Comparison of ENCODE assay signal across 14 mouse cellular contexts in the genomic region with DNA sequence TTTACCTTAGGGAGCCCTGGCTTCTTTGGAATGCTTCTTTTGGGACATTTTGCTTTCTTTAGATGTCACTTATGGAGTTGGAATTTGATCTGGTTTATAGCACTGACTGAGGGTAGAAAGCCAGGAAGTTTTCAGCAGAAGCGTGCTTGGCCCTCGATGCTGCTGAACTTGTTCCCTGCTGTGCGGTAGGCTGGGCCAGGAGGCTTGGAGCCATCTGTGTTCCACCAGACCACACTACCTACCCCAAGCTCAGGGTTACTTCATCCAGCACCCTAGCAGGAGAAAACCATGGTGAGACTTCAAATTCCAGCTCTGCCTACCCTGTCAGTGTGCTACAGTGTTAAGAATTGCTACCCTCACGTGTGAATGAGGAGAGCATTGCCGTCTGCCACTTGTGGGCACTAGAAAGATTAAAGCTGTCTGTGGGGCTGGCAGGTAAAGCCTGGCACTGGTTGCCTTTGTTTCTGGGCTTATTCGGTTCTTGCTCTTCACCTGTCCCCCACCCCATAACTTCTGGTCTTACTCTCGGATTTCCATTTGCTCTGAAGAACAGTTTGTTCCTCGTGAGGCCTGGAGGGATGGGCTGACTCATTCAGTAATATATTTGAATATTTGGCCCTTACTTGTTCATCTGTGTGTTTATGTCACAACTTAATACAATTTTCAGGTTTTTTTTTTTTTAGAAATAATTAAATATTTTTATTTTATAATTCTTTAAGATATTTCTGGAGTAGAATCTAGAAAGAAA. TPM values are rescaled to one million over a fixed set of nuclear protein-coding genes. Genes with fewer than 3 reads are reported as not detected.
DNase-seq lines count a peak whose midpoint lies in the region; ATAC-seq and TF ChIP-seq lines count a peak whose summit lies in the region.
"Had no signal": no experiment of that assay in that cellular context is flagged by ENCODE, and none has a peak within 500 bp of the region (broad histone marks: within the 10 kb centered on the region; RNA-seq: fewer than 3 reads in every experiment).

No protein-coding gene starts in this region.

- TF ChIP-seq POLR2A in heart, adult 2 months (IDR thresholded peaks at IDR 0.05; ENCODE audit: insufficient read depth, low read depth, low read length): no peak
- TF ChIP-seq POLR2A in thymus, adult 2 months (IDR thresholded peaks at IDR 0.05; ENCODE audit: control insufficient read depth, extremely low read depth, insufficient read depth, low read length, poor library complexity): no peak

- TF ChIP-seq EP300 in heart, adult 2 months (IDR thresholded peaks at IDR 0.05; ENCODE audit: insufficient read depth, low read depth, low read length): no peak

- intact Hi-C loops in heart, adult 2 months (cut with DNase I): no loop called here

- no peak overlapping the region for H3K4me2 ChIP-seq in heart, embryonic 15.5 days
- H3K4me2 ChIP-seq: kidney, embryonic 15.5 days; midbrain, embryonic 15.5 days had no signal

- no peaks in the 10 kb centered on the region for H3K36me3 ChIP-seq in heart, embryonic 15.5 days
- H3K36me3 ChIP-seq in heart, adult 2 months (ENCODE audit: control insufficient read depth, insufficient read depth, low read length): no peaks in the 10 kb centered on the region
- H3K36me3 ChIP-seq in thymus, adult 2 months (ENCODE audit: control insufficient read depth, insufficient read depth, low read length): no peaks in the 10 kb centered on the region
- H3K36me3 ChIP-seq: kidney, embryonic 15.5 days; midbrain, embryonic 15.5 days had no signal

- H3K9me3 ChIP-seq in heart, embryonic 15.5 days (replicated peaks): no peaks in the 10 kb centered on the region
- H3K9me3 ChIP-seq: kidney, embryonic 15.5 days; midbrain, embryonic 15.5 days had no signal

- H3K4me3 ChIP-seq in heart, embryonic 15.5 days: no peak overlapping the region
- H3K4me3 ChIP-seq in heart, adult 2 months: no peak overlapping the region
- H3K4me3 ChIP-seq in thymus, adult 2 months (ENCODE audit: control insufficient read depth, insufficient read depth, low read length): no peak overlapping the region
- H3K4me3 ChIP-seq: kidney, embryonic 15.5 days; layer of hippocampus, adult 2 months; midbrain, embryonic 15.5 days had no signal

- H3K27ac ChIP-seq in heart, embryonic 15.5 days: 0 out of 2 replicates have a peak overlapping the region, but pooled peaks have one; percentile 20
- H3K27ac ChIP-seq in heart, adult 2 months: no peak overlapping the region
- peak overlapping the region; percentile 68; the same call in 1 of the 2 replicates for H3K27ac ChIP-seq in thymus, adult 2 months (ENCODE audit: control insufficient read depth, insufficient read depth, low read length)
- H3K27ac ChIP-seq: kidney, embryonic 15.5 days; layer of hippocampus, adult 2 months; midbrain, embryonic 15.5 days had no signal

- TF ChIP-seq CTCF in heart, adult 2 months (IDR thresholded peaks at IDR 0.05): no peak
- TF ChIP-seq CTCF in thymus, adult 2 months (IDR thresholded peaks at IDR 0.05; ENCODE audit: borderline replicate concordance, control insufficient read depth, extremely low read depth, insufficient read depth, low read length, poor library complexity): no peak

- H3K9ac ChIP-seq in heart, embryonic 15.5 days: no peak overlapping the region
- H3K9ac ChIP-seq in heart, adult 2 months (ENCODE audit: low read depth, low read length): no peak overlapping the region
- H3K9ac ChIP-seq: kidney, embryonic 15.5 days; midbrain, embryonic 15.5 days had no signal

- peaks cover 5% of the 10 kb centered on the region for H3K79me2 ChIP-seq in heart, adult 2 months (replicated peaks; ENCODE audit: control insufficient read depth, insufficient read depth, low read length)

- no peak for DNase-seq in heart, adult 2 months
- no peak for DNase-seq in thymus, adult 2 months
- no peak for DNase-seq in thymus, postnatal 10 days (ENCODE audit: low spot score in 2 of 2)
- DNase-seq in cerebellum, postnatal 10 days: peak; percentile 81 to 87
- peak; percentile 44 for DNase-seq in mesoderm, embryonic 11.5 days (ENCODE audit: low read depth, low spot score)
- no peak for DNase-seq in ovary, postnatal 36 days (ENCODE audit: low spot score)
- DNase-seq: lung, adult 2 months; lung, postnatal 4 days; right cerebral cortex, postnatal 14 days had no signal

- H3K27me3 ChIP-seq in heart, embryonic 15.5 days: no peaks in the 10 kb centered on the region
- no peaks in the 10 kb centered on the region for H3K27me3 ChIP-seq in heart, adult 2 months (ENCODE audit: control insufficient read depth, insufficient read depth, low read length)
- H3K27me3 ChIP-seq in thymus, adult 2 months (ENCODE audit: control insufficient read depth, insufficient read depth, low read length): no peaks in the 10 kb centered on the region
- H3K27me3 ChIP-seq: kidney, embryonic 15.5 days; midbrain, embryonic 15.5 days had no signal

- peaks cover 28% of the 10 kb centered on the region for H3K4me1 ChIP-seq in heart, embryonic 15.5 days (replicated peaks)
- H3K4me1 ChIP-seq in heart, adult 2 months (ENCODE audit: control insufficient read depth, insufficient read depth, low read length): peaks cover 21% of the 10 kb centered on the region
- H3K4me1 ChIP-seq in thymus, adult 2 months (replicated peaks; ENCODE audit: control insufficient read depth, insufficient read depth, low read length): peaks cover 34% of the 10 kb centered on the region

- ATAC-seq in heart, embryonic 15.5 days (replicated peaks; ENCODE audit: insufficient number of reproducible peaks, insufficient read depth, low FRiP score, low read depth): no peak
- no peak for ATAC-seq in erythroid progenitor cell, adult 5-6 weeks (replicated peaks; ENCODE audit: low FRiP score, poor library complexity, severe bottlenecking)
- ATAC-seq: midbrain, embryonic 15.5 days had no signal

- 40% methylated on average over 8 of the region's 8 CpGs for WGBS in heart, embryonic 15.5 days
- WGBS in heart, adult 2 months: 57% methylated on average over 8 of the region's 8 CpGs
- 42% methylated on average over 8 of the region's 8 CpGs for WGBS in thymus, adult 2 months

RNA-seq across cellular contexts. Expression of gene Hivep1, which starts 40.7 kb away (rescaled TPM):
- polyA plus RNA-seq in heart, embryonic 15.5 days (2015; fragmentation: Nextera tagmentation; extraction: Ambion mirVana): 5.0 and 7.6 TPM in 2 replicates
- total RNA-seq in heart, adult 2 months (2021): 10 to 100 TPM; 22.1 to 23.2 TPM
- polyA plus RNA-seq in heart, adult 2 months (2012; rRNA removed): 16.8 and 21.1 TPM in 2 replicates
- 34.9 and 47.5 TPM in 2 replicates for polyA plus RNA-seq in thymus, adult 2 months (2012; rRNA removed)
- 28.1 and 65.0 TPM in 2 replicates for total RNA-seq in erythroid progenitor cell, adult 5-6 weeks (2015; ENCODE audit: low replicate concordance)
- 8.9 and 22.3 TPM in 2 replicates for total RNA-seq in erythroid progenitor cell, adult 5-6 weeks (2017; ENCODE audit: low replicate concordance)

Comparison
In these comparisons a context has a peak if more than half of its experiments do, and no peak if none do; other contexts are left out.
1. DNase-seq: peak in cerebellum, postnatal 10 days (2 of 2) and mesoderm, embryonic 11.5 days (single experiment); none in heart, adult 2 months (0 of 2), thymus, adult 2 months (single experiment), thymus, postnatal 10 days (0 of 2) and ovary, postnatal 36 days (single experiment).